Mouse (Mus musculus): ENCODE measurements around the gene Rimklb.

GRCm38 (mm10) chr6:122498661-122499060, at the start of gene Rimklb:
- TF ChIP-seq GATA1 (IDR thresholded peaks at IDR 0.05; ENCODE audit: borderline replicate concordance, low read length) (no peak), FLI1 (IDR thresholded peaks at IDR 0.05; ENCODE audit: low read length) (no peak)
